Mouse (Mus musculus) forebrain, embryonic 16.5 days (tissue): ENCODE measurements around the gene Notch2. TPM values are rescaled to one million over a fixed set of nuclear protein-coding genes. Genes with fewer than 3 reads are reported as not detected.
A peak's percentile ranks its signal among the peaks of the same experiment; 100 is the strongest.

Experiments used
- ATAC-seq: fragments of 200-750 bp; cut with Nextera tagmentation; 2 replicates; pipeline ENCODE4 v1.8.0; 2017; ENCODE audit warnings: mild to moderate bottlenecking, moderate library complexity
- H3K27ac ChIP-seq: fragments of 300-500 bp; sonication (generic); 2 replicates; pipeline ENCODE4 v1.5.1; 2014; ENCODE audit warnings: low read length, control low read depth
- H3K27me3 ChIP-seq: fragments of 300-500 bp; sonication (generic); replicated peaks from 2 replicates; pipeline ENCODE4 v1.6.1; 2014; ENCODE audit warnings: low read length; ENCODE audit not compliant: control insufficient read depth, insufficient read depth
- H3K36me3 ChIP-seq: fragments of 300-500 bp; sonication (generic); 2 replicates; pipeline ENCODE4 v1.6.1; 2014; ENCODE audit not compliant: control insufficient read depth, insufficient read depth
- H3K4me1 ChIP-seq: fragments of 300-500 bp; sonication (generic); replicated peaks from 2 replicates; pipeline ENCODE4 v1.6.1; 2014; ENCODE audit warnings: low read length; ENCODE audit not compliant: control insufficient read depth, insufficient read depth
- H3K4me2 ChIP-seq: fragments of 300-500 bp; sonication (generic); 2 replicates; pipeline ENCODE4 v1.6.1; 2014; ENCODE audit warnings: mild to moderate bottlenecking, low read length, control low read depth
- H3K4me3 ChIP-seq: fragments of 300-500 bp; sonication (generic); replicated peaks from 2 replicates; pipeline ENCODE4 v1.5.1; 2014; ENCODE audit warnings: mild to moderate bottlenecking, low read length, control low read depth
- H3K9ac ChIP-seq: fragments of 300-500 bp; sonication (generic); replicated peaks from 2 replicates; pipeline ENCODE4 v1.6.1; 2014; ENCODE audit warnings: low read depth, low read length, control low read depth
- H3K9me3 ChIP-seq: fragments of 300-500 bp; sonication (generic); 2 replicates; pipeline ENCODE4 v1.6.1; 2016; ENCODE audit warnings: low read length; ENCODE audit not compliant: control insufficient read depth
- WGBS: fragments of 180-500 bp; shearing (Covaris S2); extraction: QIAGEN DNeasy Blood & Tissue Kit; methylation state at CpG from one replicate; pipeline ENCODE4 v1.1.7; 2014; 5-methylcytosine and 5-hydroxymethylcytosine counted together
- polyA plus RNA-seq: library from polyadenylated mRNA; unstranded; fragments of >200 nt; fragmentation: Nextera tagmentation; extraction: Ambion mirVana; gene quantifications from 2 replicates; pipeline ENCODE4 v1.2.1, GENCODE M21; 2015

Gene Notch2
- polyA plus RNA-seq, 1 experiment from 2014 or later, result 14.6 TPM

DNA sequence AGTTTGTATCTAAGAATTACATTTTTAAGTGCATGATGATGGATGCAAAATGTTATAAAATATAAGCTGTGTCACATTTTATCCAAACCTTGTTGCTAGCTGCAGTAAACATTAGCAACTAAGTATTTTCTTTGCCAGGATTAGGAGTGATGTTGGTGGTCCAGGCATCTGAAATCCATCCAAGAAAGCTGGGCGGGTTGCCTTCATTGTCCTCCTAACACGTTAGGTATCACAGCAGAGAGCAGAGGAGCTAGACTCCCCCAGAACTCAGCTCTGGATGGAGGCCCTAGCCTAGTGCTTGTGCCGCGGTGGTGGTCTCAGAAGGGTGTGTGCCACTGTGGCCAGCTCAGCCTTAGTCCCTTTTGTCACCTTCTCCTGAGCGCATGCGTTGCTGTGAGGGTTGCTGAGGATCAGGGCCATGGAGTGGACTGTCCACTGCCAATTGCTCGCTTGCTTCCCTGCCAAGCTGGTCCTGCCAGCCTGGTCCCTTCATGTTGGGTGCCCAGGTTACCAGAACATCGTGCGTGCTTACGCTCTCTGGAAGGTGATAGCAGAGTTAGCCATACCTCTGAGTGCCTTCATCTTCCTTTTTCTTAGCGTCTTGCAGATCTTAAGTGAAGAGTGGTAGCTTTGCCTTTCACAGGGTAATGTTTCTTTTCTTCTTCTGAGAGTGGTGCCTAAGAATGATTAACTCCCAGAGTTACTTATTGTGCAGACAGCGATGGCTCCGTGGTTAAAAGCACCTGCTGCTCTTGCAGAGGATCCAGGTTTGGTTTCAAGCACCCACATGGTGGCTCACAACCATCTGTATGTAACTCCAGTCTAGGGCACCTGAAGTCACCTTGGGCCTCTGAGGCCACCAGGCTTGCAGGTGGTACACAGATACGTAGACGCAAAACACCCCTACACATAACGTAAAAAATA lies 39.4 kb downstream of the Notch2 start:
- no peak overlapping the region; the same call in 1 of the 2 replicates for H3K27ac ChIP-seq
- H3K9ac ChIP-seq, result no peak overlapping the region
- H3K9me3 ChIP-seq, result no peaks in the 10 kb centered on the region
- H3K4me3 ChIP-seq, result no peak overlapping the region
- WGBS, result 69% methylated on average over 16 of the region's 16 CpGs
- no peaks in the 10 kb centered on the region for H3K36me3 ChIP-seq
- ATAC-seq, result peak; percentile 47; the same call in 1 of the 2 replicates
- H3K4me2 ChIP-seq, result no peak overlapping the region
- H3K4me1 ChIP-seq, result peaks cover 43% of the 10 kb centered on the region
- H3K27me3 ChIP-seq, result no peaks in the 10 kb centered on the region

- no peak overlapping the region for H3K4me2 ChIP-seq
- no peaks in the 10 kb centered on the region for H3K9me3 ChIP-seq
- H3K36me3 ChIP-seq, result no peaks in the 10 kb centered on the region
- H3K9ac ChIP-seq, result no peak overlapping the region
- no peak overlapping the region for H3K4me3 ChIP-seq
- no peaks in the 10 kb centered on the region for H3K27me3 ChIP-seq
- no peak overlapping the region for H3K27ac ChIP-seq
- WGBS, result 72% methylated on average over 1 of the region's 1 CpGs
- ATAC-seq, result no peak
- H3K4me1 ChIP-seq, result peaks cover 43% of the 10 kb centered on the region
Measured at GRCm38 (mm10) chr3:98053817-98054216, 40.5 kb downstream of the Notch2 start.

GRCm38 (mm10) chr3:98054334-98055007 lies 41.1 kb downstream of the Notch2 start:
- peak overlapping the region; percentile 47; the same call in 1 of the 2 replicates for H3K27ac ChIP-seq

GRCm38 (mm10) chr3:98055008-98055345 lies 41.6 kb downstream of the Notch2 start:
- no peak overlapping the region for H3K9ac ChIP-seq
- no peaks in the 10 kb centered on the region for H3K9me3 ChIP-seq
- 0 out of 2 replicates have a peak overlapping the region, but pooled peaks have one; percentile 11 for H3K4me2 ChIP-seq
- H3K4me3 ChIP-seq, result no peak overlapping the region
- H3K27me3 ChIP-seq, result no peaks in the 10 kb centered on the region
- WGBS, result 37% methylated on average over 6 of the region's 6 CpGs
- H3K36me3 ChIP-seq, result no peaks in the 10 kb centered on the region
- peak; percentile 26; the same call in 1 of the 2 replicates for ATAC-seq
- peaks cover 43% of the 10 kb centered on the region for H3K4me1 ChIP-seq
- H3K27ac ChIP-seq, result peak overlapping the region; percentile 47; the same call in 1 of the 2 replicates

More at GRCm38 (mm10) chr3:98054334-98055007, 41.1 kb downstream of the Notch2 start:
- ATAC-seq, result no peak
- Histone ChIP-seq H3K9me3 (no peaks in the 10 kb centered on the region), H3K4me3 (no peak overlapping the region), H3K4me1 (peaks cover 44% of the 10 kb centered on the region), H3K27me3 (no peaks in the 10 kb centered on the region), H3K4me2 (no peak overlapping the region), H3K9ac (no peak overlapping the region), H3K36me3 (no peaks in the 10 kb centered on the region)
- WGBS, result 62% methylated on average over 8 of the region's 8 CpGs

GRCm38 (mm10) chr3:98055808-98056728 lies 42.7 kb downstream of the Notch2 start:
- no peaks in the 10 kb centered on the region for H3K27me3 ChIP-seq
- H3K4me1 ChIP-seq, result peaks cover 40% of the 10 kb centered on the region
- H3K9ac ChIP-seq, result no peak overlapping the region
- H3K27ac ChIP-seq, result no peak overlapping the region
- ATAC-seq, result no peak
- no peaks in the 10 kb centered on the region for H3K9me3 ChIP-seq
- H3K4me3 ChIP-seq, result no peak overlapping the region
- no peak overlapping the region for H3K4me2 ChIP-seq
- H3K36me3 ChIP-seq, result no peaks in the 10 kb centered on the region
- 88% methylated on average over 20 of the region's 20 CpGs for WGBS

- ATAC-seq, result no peak
- peaks cover 41% of the 10 kb centered on the region for H3K4me1 ChIP-seq
- no peaks in the 10 kb centered on the region for H3K27me3 ChIP-seq
- no peak overlapping the region for H3K27ac ChIP-seq
- 90% methylated on average over 6 of the region's 6 CpGs for WGBS
- H3K36me3 ChIP-seq, result no peaks in the 10 kb centered on the region
- no peak overlapping the region for H3K4me2 ChIP-seq
- no peaks in the 10 kb centered on the region for H3K9me3 ChIP-seq
- no peak overlapping the region for H3K9ac ChIP-seq
- no peak overlapping the region for H3K4me3 ChIP-seq
Measured at GRCm38 (mm10) chr3:98056956-98057365, 43.6 kb downstream of the Notch2 start.

DNA sequence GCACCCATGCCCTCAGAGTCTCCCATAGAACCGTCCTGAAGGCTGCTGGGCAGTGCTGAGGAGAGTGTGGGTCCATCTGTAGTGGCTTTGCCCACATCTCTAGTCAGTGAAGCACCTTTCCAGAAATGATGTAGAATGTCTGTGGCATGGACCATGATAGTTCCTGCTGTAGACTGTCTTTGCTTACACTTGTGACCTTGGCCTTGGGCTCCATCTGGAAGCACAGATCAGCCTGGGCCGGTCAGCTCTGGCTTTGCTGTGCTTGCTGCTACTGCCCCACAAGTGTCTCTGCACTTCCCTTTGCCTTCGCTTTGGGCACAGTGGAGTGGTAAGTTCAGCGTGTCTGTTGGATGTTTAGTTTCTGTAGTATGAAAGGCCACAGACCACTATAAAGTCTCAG lies 45.7 kb downstream of the Notch2 start:
- H3K4me3 ChIP-seq, result no peak overlapping the region
- H3K9ac ChIP-seq, result no peak overlapping the region
- H3K9me3 ChIP-seq, result no peaks in the 10 kb centered on the region
- H3K4me1 ChIP-seq, result peaks cover 52% of the 10 kb centered on the region
- ATAC-seq, result no peak
- H3K4me2 ChIP-seq, result no peak overlapping the region
- H3K36me3 ChIP-seq, result no peaks in the 10 kb centered on the region
- H3K27me3 ChIP-seq, result no peaks in the 10 kb centered on the region
- 93% methylated on average over 4 of the region's 4 CpGs for WGBS
- H3K27ac ChIP-seq, result no peak overlapping the region

GRCm38 (mm10) chr3:98060981-98061660 lies 47.8 kb downstream of the Notch2 start:
- peak; percentile 29 for ATAC-seq
- no peak overlapping the region for H3K4me3 ChIP-seq
- H3K9me3 ChIP-seq, result no peaks in the 10 kb centered on the region
- no peaks in the 10 kb centered on the region for H3K27me3 ChIP-seq
- peak overlapping the region; percentile 5; the same call in 1 of the 2 replicates for H3K4me2 ChIP-seq
- H3K36me3 ChIP-seq, result no peaks in the 10 kb centered on the region
- peaks cover 43% of the 10 kb centered on the region for H3K4me1 ChIP-seq
- peak overlapping the region; percentile 77 for H3K27ac ChIP-seq
- 8% methylated on average over 7 of the region's 7 CpGs for WGBS
- H3K9ac ChIP-seq, result no peak overlapping the region
